Mouse (Mus musculus) lung, postnatal 0 days (tissue): ENCODE measurements around the gene Znrd1. TPM values are rescaled to one million over a fixed set of nuclear protein-coding genes. Genes with fewer than 3 reads are reported as not detected.

ENCODE experiments used
- ATAC-seq: fragments of 200-750 bp; cut with Nextera tagmentation; 2 replicates; pipeline ENCODE4 v1.8.0; 2017; ENCODE audit warnings: moderate library complexity
- DNase-seq: peaks from one replicate; pipeline ENCODE4 v3.0.0-alpha.2; 2016; ENCODE audit warnings: low spot score
- H3K27ac ChIP-seq: fragments of 300-500 bp; sonication (generic); 2 replicates; pipeline ENCODE4 v1.5.1; 2014; ENCODE audit warnings: antibody characterized with exemption, mild to moderate bottlenecking, low read length, mixed read lengths
- H3K27me3 ChIP-seq: fragments of 300-500 bp; sonication (generic); replicated peaks from 2 replicates; pipeline ENCODE4 v1.6.1; 2014; ENCODE audit warnings: low read length, mixed read lengths; ENCODE audit not compliant: insufficient read depth
- H3K36me3 ChIP-seq: fragments of 300-500 bp; sonication (generic); 2 replicates; pipeline ENCODE4 v1.6.1; 2014; ENCODE audit warnings: low read length, mixed read lengths; ENCODE audit not compliant: insufficient read depth
- H3K4me1 ChIP-seq: fragments of 300-500 bp; sonication (generic); 2 replicates; pipeline ENCODE4 v1.6.1; 2014; ENCODE audit warnings: antibody characterized with exemption, low read depth, low read length, mixed read lengths; ENCODE audit not compliant: insufficient read depth
- H3K4me2 ChIP-seq: fragments of 300-500 bp; sonication (generic); replicated peaks from 2 replicates; pipeline ENCODE4 v1.6.1; 2014; ENCODE audit warnings: low read depth, mild to moderate bottlenecking, low read length, moderate library complexity, mixed read lengths
- H3K4me3 ChIP-seq: fragments of 300-500 bp; sonication (generic); 2 replicates; pipeline ENCODE4 v1.5.1; 2014; ENCODE audit warnings: low read depth, low read length
- H3K9ac ChIP-seq: fragments of 300-500 bp; sonication (generic); replicated peaks from 2 replicates; pipeline ENCODE4 v1.6.1; 2014; ENCODE audit warnings: low read depth, mild to moderate bottlenecking
- H3K9me3 ChIP-seq: fragments of 300-500 bp; sonication (generic); 2 replicates; pipeline ENCODE4 v1.6.1; 2016; ENCODE audit warnings: low read length, mixed read lengths
- CTCF ChIP-seq: IDR thresholded peaks from 2 replicates; pipeline ENCODE4 v1.5.1; 2016; ENCODE audit warnings: antibody characterized with exemption, mild to moderate bottlenecking
- EP300 ChIP-seq: IDR thresholded peaks from 2 replicates; pipeline ENCODE4 v1.6.1; 2016; ENCODE audit warnings: antibody characterized with exemption, mild to moderate bottlenecking, control low read depth
- WGBS: fragments of 180-500 bp; shearing (Covaris S2); extraction: QIAGEN DNeasy Blood & Tissue Kit; methylation state at CpG from one replicate; pipeline ENCODE4 v1.1.7; 2014; 5-methylcytosine and 5-hydroxymethylcytosine counted together
- polyA plus RNA-seq: library from polyadenylated mRNA; unstranded; fragments of >200 nt; fragmentation: Nextera tagmentation; extraction: Ambion mirVana; gene quantifications from 2 replicates; pipeline ENCODE4 v1.2.1, GENCODE M21; 2015

Znrd1 gene
- polyA plus RNA-seq, 1 experiment from 2014 or later = 72.8 TPM

GRCm38 (mm10) chr17:36923491-36923890 is 34.9 kb downstream of the Znrd1 start:
- Histone ChIP-seq H3K9ac (no peak overlapping the region), H3K27me3 (no peaks in the 10 kb centered on the region), H3K4me3 (no peak overlapping the region), H3K4me1 (no peaks in the 10 kb centered on the region), H3K4me2 (no peak overlapping the region), H3K36me3 (no peaks in the 10 kb centered on the region), H3K9me3 (no peaks in the 10 kb centered on the region), H3K27ac (no peak overlapping the region)
- TF ChIP-seq EP300 = no peak
- TF ChIP-seq CTCF = no peak
- DNase-seq (no peak), ATAC-seq (no peak)
- 53% methylated on average over 4 of the region's 4 CpGs for WGBS

- WGBS = 70% methylated on average over 4 of the region's 4 CpGs
- Histone ChIP-seq H3K4me2 (no peak overlapping the region), H3K27ac (no peak overlapping the region), H3K27me3 (no peaks in the 10 kb centered on the region), H3K36me3 (no peaks in the 10 kb centered on the region), H3K9me3 (no peaks in the 10 kb centered on the region), H3K4me1 (no peaks in the 10 kb centered on the region), H3K9ac (no peak overlapping the region), H3K4me3 (no peak overlapping the region)
- DNase-seq = no peak
- no peak for ATAC-seq
- TF ChIP-seq EP300 (no peak), CTCF (no peak)
Measured at GRCm38 (mm10) chr17:36922715-36923114, 35.6 kb downstream of the Znrd1 start.

GRCm38 (mm10) chr17:36920239-36920638 is 38.1 kb downstream of the Znrd1 start:
- H3K27ac ChIP-seq = no peak overlapping the region
- H3K4me3 ChIP-seq = no peak overlapping the region
- no peak overlapping the region for H3K9ac ChIP-seq
- TF ChIP-seq CTCF (no peak), EP300 (no peak)
- H3K27me3 ChIP-seq = no peaks in the 10 kb centered on the region
- DNase-seq (peak; percentile 65), ATAC-seq (peak; percentile 86)
- no peaks in the 10 kb centered on the region for H3K9me3 ChIP-seq
- 37% methylated on average over 15 of the region's 15 CpGs for WGBS
- H3K36me3 ChIP-seq = no peaks in the 10 kb centered on the region
- H3K4me2 ChIP-seq = no peak overlapping the region
- H3K4me1 ChIP-seq = no peaks in the 10 kb centered on the region

GRCm38 (mm10) chr17:36915076-36915475 is 43.3 kb downstream of the Znrd1 start:
- no peaks in the 10 kb centered on the region for H3K9me3 ChIP-seq
- H3K4me3 ChIP-seq = no peak overlapping the region
- WGBS = 12% methylated on average over 9 of the region's 9 CpGs
- TF ChIP-seq CTCF (peak; percentile 90), EP300 (no peak)
- H3K4me1 ChIP-seq = no peaks in the 10 kb centered on the region
- H3K4me2 ChIP-seq = no peak overlapping the region
- H3K9ac ChIP-seq = no peak overlapping the region
- DNase-seq (peak; percentile 61), ATAC-seq (no peak)
- no peaks in the 10 kb centered on the region for H3K36me3 ChIP-seq
- H3K27ac ChIP-seq = no peak overlapping the region
- H3K27me3 ChIP-seq = no peaks in the 10 kb centered on the region

GRCm38 (mm10) chr17:36914108-36914507 is 44.3 kb downstream of the Znrd1 start:
- Histone ChIP-seq H3K9ac (no peak overlapping the region), H3K4me1 (no peaks in the 10 kb centered on the region), H3K27ac (no peak overlapping the region), H3K4me2 (no peak overlapping the region), H3K36me3 (no peaks in the 10 kb centered on the region), H3K27me3 (no peaks in the 10 kb centered on the region), H3K4me3 (no peak overlapping the region), H3K9me3 (no peaks in the 10 kb centered on the region)
- TF ChIP-seq EP300 (no peak), CTCF (peak; percentile 84)
- ATAC-seq (no peak), DNase-seq (peak; percentile 87)
- 9% methylated on average over 2 of the region's 2 CpGs for WGBS

- ATAC-seq (no peak), DNase-seq (no peak)
- Histone ChIP-seq H3K9ac (no peak overlapping the region), H3K36me3 (no peaks in the 10 kb centered on the region), H3K9me3 (no peaks in the 10 kb centered on the region), H3K27ac (no peak overlapping the region), H3K4me1 (no peaks in the 10 kb centered on the region), H3K27me3 (no peaks in the 10 kb centered on the region), H3K4me3 (no peak overlapping the region), H3K4me2 (no peak overlapping the region)
- WGBS = 52% methylated on average over 2 of the region's 2 CpGs
- TF ChIP-seq CTCF = no peak
- no peak for TF ChIP-seq EP300
Measured at GRCm38 (mm10) chr17:36912031-36912430, 46.3 kb downstream of the Znrd1 start.

GRCm38 (mm10) chr17:36909802-36910201 is 48.6 kb downstream of the Znrd1 start:
- no peak overlapping the region for H3K4me3 ChIP-seq
- no peak for ATAC-seq
- DNase-seq = no peak
- H3K4me1 ChIP-seq = no peaks in the 10 kb centered on the region
- no peak overlapping the region for H3K4me2 ChIP-seq
- TF ChIP-seq EP300 (no peak), CTCF (no peak)
- no peaks in the 10 kb centered on the region for H3K27me3 ChIP-seq
- 42% methylated on average over 4 of the region's 4 CpGs for WGBS
- H3K9me3 ChIP-seq = no peaks in the 10 kb centered on the region
- H3K36me3 ChIP-seq = no peaks in the 10 kb centered on the region
- H3K9ac ChIP-seq = no peak overlapping the region
- H3K27ac ChIP-seq = no peak overlapping the region
